Mouse (Mus musculus): ENCODE results near the gene Fbxw7. TPM values are rescaled to one million over a fixed set of nuclear protein-coding genes. Genes with fewer than 3 reads are reported as not detected.

Fbxw7 gene
- total and polyA plus RNA-seq, 3 experiments: 28.5 to 31.3 (median 29.8) TPM

GRCm38 (mm10) chr3:84769411-84769810 lies 45.7 kb upstream of the Fbxw7 start:
- H3K27ac ChIP-seq (ENCODE audit: insufficient read depth, low read depth): no peak overlapping the region
- H3K4me3 ChIP-seq (replicated peaks in 1 of 3; ENCODE audit: low read depth in 2 of 3, low read length in 2 of 3, poor library complexity in 1 of 3): no peak overlapping the region
- no peak overlapping the region for H3K4me2 ChIP-seq (ENCODE audit: insufficient read depth, low read depth, poor library complexity, severe bottlenecking)
- DNase-seq (ENCODE audit: extremely low read depth): no peak
- H3K4me1 ChIP-seq (ENCODE audit: control insufficient read depth in 1 of 2, insufficient read depth in 2 of 2): peaks cover 2 to 5% of the 10 kb centered on the region in 2 experiments; a peak in 1 of 4 replicates
- H3K9ac ChIP-seq (ENCODE audit: insufficient read depth, low read depth): no peak overlapping the region
- H3K9me3 ChIP-seq (replicated peaks; ENCODE audit: low read length): peaks cover 6% of the 10 kb centered on the region
- no peak for TF ChIP-seq KAT2A (IDR thresholded peaks at IDR 0.05; ENCODE audit: insufficient replicate concordance, low read length)
- no peak for TF ChIP-seq CHD2 (IDR thresholded peaks at IDR 0.05; ENCODE audit: low read length)
- no peak for TF ChIP-seq ZKSCAN1 (IDR thresholded peaks at IDR 0.05; ENCODE audit: borderline replicate concordance, low read depth, low read length)
- in situ Hi-C loops (cut with MboI; ENCODE audit: low pct_ligation_motif_present, low pct_unique_long_range_greater_than_20kb, low sequenced_read_pairs): no loop called here
- no peaks in the 10 kb centered on the region for H3K79me2 ChIP-seq (replicated peaks; ENCODE audit: control insufficient read depth, extremely low read depth, insufficient read depth, poor library complexity, severe bottlenecking)
- H3K36me3 ChIP-seq (replicated peaks in 1 of 2; ENCODE audit: control insufficient read depth in 1 of 2, insufficient read depth in 1 of 2, low read length in 1 of 2): no peaks in the 10 kb centered on the region
- H3K27me3 ChIP-seq (replicated peaks): no peaks in the 10 kb centered on the region
- dilution Hi-C loops (cut with MboI; ENCODE audit: extremely low pct_ligation_motif_present, extremely low pct_unique_long_range_greater_than_20kb, low sequenced_read_pairs): no loop called here

GRCm38 (mm10) chr3:84770518-84770917 lies 44.5 kb upstream of the Fbxw7 start:
- Histone ChIP-seq H3K27ac (ENCODE audit: insufficient read depth, low read depth) (no peak overlapping the region), H3K9ac (ENCODE audit: insufficient read depth, low read depth) (no peak overlapping the region), H3K27me3 (replicated peaks) (no peaks in the 10 kb centered on the region), H3K79me2 (replicated peaks; ENCODE audit: control insufficient read depth, extremely low read depth, insufficient read depth, poor library complexity, severe bottlenecking) (no peaks in the 10 kb centered on the region), H3K9me3 (replicated peaks; ENCODE audit: low read length) (peaks cover 6% of the 10 kb centered on the region), H3K4me3 (replicated peaks in 1 of 3; ENCODE audit: low read depth in 2 of 3, low read length in 2 of 3, poor library complexity in 1 of 3) (no peak overlapping the region), H3K4me2 (ENCODE audit: insufficient read depth, low read depth, poor library complexity, severe bottlenecking) (peak overlapping the region; percentile 35; the same call in 1 of the 2 replicates), H3K4me1 (ENCODE audit: control insufficient read depth in 1 of 2, insufficient read depth in 2 of 2) (peaks cover 2 to 5% of the 10 kb centered on the region in 2 experiments; a peak in 1 of 4 replicates), H3K36me3 (replicated peaks in 1 of 2; ENCODE audit: control insufficient read depth in 1 of 2, insufficient read depth in 1 of 2, low read length in 1 of 2) (no peaks in the 10 kb centered on the region)
- in situ Hi-C loops (cut with MboI; ENCODE audit: low pct_ligation_motif_present, low pct_unique_long_range_greater_than_20kb, low sequenced_read_pairs): no loop called here
- TF ChIP-seq JUN (IDR thresholded peaks at IDR 0.05; ENCODE audit: insufficient read depth, low read depth, low read length): no peak
- TF ChIP-seq MXI1 (IDR thresholded peaks at IDR 0.05; ENCODE audit: low read depth, low read length): no peak
- no peak for TF ChIP-seq MAX (IDR thresholded peaks at IDR 0.05; ENCODE audit: low read length)
- no peak for TF ChIP-seq POLR2AphosphoS2 (IDR thresholded peaks at IDR 0.05; ENCODE audit: low read depth, low read length)
- no peak for TF ChIP-seq MYC (IDR thresholded peaks at IDR 0.05; ENCODE audit: low read depth, low read length)
- no peak for TF ChIP-seq NELFE (IDR thresholded peaks at IDR 0.05; ENCODE audit: low read depth, low read length)
- no peak for TF ChIP-seq E2F4 (IDR thresholded peaks at IDR 0.05; ENCODE audit: insufficient replicate concordance, low read depth, low read length)
- TF ChIP-seq UBTF (IDR thresholded peaks at IDR 0.05; ENCODE audit: low read depth, low read length): no peak
- no peak for TF ChIP-seq EP300 (IDR thresholded peaks at IDR 0.05; ENCODE audit: low read length)
- TF ChIP-seq ZMIZ1 (IDR thresholded peaks at IDR 0.05; ENCODE audit: low read depth, low read length): no peak
- no peak for TF ChIP-seq PAX5 (IDR thresholded peaks at IDR 0.05; ENCODE audit: low read length)
- no peak for TF ChIP-seq CHD2 (IDR thresholded peaks at IDR 0.05; ENCODE audit: low read length)
- no peak for TF ChIP-seq TBP (conservative IDR thresholded peaks at IDR 0.05; ENCODE audit: low read depth, low read length)
- no peak for TF ChIP-seq SMC3 (IDR thresholded peaks at IDR 0.05; ENCODE audit: low read depth, low read length)
- no peak for TF ChIP-seq MAFK (IDR thresholded peaks at IDR 0.05; ENCODE audit: insufficient replicate concordance, low read length)
- TF ChIP-seq ELF1 (IDR thresholded peaks at IDR 0.05; ENCODE audit: low read depth, low read length): no peak
- dilution Hi-C loops (cut with MboI; ENCODE audit: extremely low pct_ligation_motif_present, extremely low pct_unique_long_range_greater_than_20kb, low sequenced_read_pairs): no loop called here
- DNase-seq (ENCODE audit: extremely low read depth): no peak

Data from CH12.LX (cell line).